Mouse (Mus musculus) small intestine, adult 2 months (tissue): ENCODE results near the gene Kirrel3.

Source experiments
- CTCF ChIP-seq: fragments of 200-500 bp; IDR thresholded peaks from 2 replicates; pipeline ENCODE4 v1.5.1; 2012; ENCODE audit warnings: low read depth, mild to moderate bottlenecking, control low read depth, inconsistent platforms, low read length, moderate library complexity, mixed read lengths; ENCODE audit not compliant: insufficient replicate concordance, insufficient read length; ENCODE audit errors: extremely low read depth
- POLR2A ChIP-seq: fragments of 200-500 bp; IDR thresholded peaks from 2 replicates; pipeline ENCODE4 v1.6.1; 2012; ENCODE audit warnings: low read depth, mild to moderate bottlenecking, control low read depth, inconsistent platforms, low read length, moderate library complexity

DNA sequence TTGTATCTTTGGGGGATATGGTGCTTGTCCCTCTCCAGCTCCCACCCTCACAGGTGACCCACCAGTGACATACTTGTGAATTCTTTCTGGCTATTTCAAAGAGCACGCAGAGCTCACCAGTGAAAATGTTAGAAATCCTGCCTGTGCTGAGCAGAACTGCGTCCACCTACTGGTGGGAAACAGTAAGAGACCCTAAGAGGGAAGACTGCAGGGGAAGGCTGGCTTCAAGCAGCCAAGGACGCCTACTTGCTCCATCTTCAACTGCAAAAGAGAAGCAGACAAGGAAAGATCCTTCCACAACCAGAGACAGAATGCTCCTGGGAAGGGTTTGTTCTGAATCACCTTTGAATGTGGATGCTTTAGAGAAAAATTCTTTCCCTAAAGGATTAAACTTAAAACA is 16.5 kb upstream of the Kirrel3 start:
- TF ChIP-seq CTCF (no peak), POLR2A (no peak)
